Mouse (Mus musculus) NIH3T3 (cell line): ENCODE data around the gene Rcsd1.

Experiments used
- DNase-seq: peaks from one replicate; pipeline ENCODE4 v3.0.0-alpha.2; 2012; ENCODE audit warnings: low read depth

Rcsd1 gene

DNA sequence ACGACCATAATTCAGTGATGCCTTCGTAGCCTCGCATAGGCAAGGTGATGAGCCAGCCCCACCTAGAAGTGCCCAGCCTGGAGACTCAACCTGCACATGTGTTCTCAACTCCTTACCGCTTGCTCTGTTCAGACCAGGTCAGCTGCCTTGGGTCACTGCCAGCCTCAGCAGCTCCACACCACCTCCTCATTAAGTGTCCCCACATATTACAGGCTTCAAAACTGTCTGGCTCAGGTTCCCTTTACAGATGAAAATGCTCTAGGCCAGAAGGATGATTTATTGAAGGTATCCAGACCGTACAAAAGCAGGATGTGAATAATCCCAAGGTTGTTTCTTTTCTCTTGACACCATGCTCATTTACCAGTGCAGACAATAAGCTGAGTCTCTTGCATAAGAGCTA lies 83.7 kb downstream of the Rcsd1 start:
- DNase-seq, result no peak

DNA sequence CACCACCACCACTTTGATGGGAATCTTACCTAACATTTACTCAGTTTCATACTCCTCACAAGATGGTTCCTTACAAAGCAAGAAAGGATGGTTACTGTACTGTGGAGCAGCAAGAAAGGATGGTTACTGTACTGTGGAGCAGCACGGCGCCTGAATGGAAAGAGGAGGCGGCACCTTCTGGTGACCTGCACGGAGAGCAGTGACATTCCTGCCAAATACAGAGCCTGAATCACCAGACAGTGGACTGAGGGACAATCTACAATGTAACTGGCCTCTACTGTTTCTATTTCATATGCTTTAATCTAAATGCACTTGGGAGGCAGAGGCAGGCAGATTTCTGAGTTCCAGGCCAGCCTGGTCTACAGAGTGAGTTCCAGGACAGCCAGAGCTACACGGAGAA lies 84.5 kb downstream of the Rcsd1 start:
- no peak for DNase-seq

DNA sequence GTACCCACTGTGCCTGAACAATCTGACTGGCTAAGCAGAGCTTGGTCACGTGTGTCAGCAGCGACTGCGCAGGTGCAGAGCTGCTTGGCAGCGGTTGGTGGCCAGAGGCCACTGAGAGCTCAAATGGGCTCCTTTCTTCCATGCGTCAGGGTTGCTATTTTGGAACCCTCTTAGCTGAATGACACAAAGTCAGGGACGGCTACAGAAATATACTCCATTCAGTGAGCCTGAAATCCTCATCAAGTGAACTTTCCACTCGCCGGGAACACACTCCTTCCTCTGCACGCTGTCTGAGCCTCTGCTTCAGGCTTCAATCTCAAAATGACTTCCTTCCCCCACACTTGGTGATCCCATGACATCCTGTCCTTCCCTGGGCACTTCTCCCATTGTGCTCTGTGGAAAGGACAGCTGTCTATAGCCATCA lies 91.3 kb downstream of the Rcsd1 start:
- DNase-seq, result no peak

DNA sequence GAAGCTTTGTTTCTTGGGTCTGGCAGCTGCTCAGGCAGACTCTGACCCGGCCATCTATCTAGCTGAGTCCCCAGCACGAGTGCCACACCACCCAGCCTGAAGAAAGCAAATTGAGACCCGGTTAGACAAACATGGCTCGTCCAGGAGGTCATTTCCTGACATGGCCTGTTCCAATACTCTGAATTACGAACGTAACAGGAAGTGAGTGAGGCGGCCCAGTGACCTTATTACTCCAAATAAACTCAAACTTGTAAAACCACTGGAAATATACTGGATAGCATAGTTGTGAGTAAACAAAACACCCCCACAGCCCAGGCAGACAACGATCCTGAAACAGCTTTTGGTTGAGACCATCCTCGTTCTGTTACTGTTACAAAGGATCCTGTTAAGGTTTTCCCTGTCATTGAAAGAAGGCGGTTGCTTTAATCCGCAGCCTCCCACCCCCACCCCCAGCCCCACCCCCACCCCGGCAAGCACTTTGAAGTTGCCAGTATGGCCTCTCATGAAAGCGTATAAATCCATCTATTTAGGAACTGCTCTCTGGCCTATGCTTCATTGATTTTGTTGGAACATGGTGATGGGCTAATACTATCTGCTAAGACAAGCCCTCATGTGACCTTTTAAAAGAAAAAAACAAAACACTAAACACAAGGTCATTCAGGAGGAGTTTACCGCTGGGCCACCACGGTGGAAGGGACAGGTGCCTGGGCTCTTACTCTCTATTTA lies 92.2 kb downstream of the Rcsd1 start:
- DNase-seq, result no peak

DNA sequence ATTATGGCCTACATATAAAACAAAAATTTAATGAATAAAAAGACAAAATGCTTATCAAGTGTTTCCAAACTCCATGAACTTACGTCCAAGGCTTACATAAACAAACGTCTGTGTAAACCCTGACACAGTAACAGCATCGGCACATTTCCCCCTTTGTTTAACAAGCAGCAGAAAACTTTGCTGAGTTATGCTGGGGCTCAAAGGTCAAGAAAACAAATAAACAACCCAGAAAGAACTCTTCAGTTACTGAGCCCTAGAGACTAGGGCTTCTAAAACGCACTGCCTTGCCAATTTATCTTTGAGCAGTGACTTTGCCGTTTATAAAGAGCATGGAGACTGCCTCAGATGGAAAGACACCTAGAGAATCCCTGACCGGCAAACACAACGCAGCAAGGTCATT lies 92.9 kb downstream of the Rcsd1 start:
- no peak for DNase-seq

DNA sequence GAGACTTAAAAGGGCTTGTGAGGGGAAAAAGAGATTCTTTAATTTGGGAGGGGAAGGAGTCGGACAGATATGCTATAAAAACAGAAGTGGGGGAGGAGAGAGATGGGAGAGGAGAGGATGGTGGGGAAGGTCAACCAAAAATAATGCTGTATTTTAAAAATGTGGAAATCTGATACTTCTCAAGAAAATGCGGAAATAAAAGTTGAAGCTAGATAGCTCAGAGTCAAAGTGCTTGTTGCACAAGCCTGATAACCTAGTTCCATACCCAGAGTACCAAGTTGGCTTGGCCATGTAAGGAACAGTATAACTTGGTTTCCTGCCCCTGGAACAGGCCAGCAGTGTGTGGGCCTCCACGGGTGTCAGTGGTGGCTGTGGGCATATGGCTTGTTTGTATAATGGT lies 94.8 kb downstream of the Rcsd1 start:
- no peak for DNase-seq

DNA sequence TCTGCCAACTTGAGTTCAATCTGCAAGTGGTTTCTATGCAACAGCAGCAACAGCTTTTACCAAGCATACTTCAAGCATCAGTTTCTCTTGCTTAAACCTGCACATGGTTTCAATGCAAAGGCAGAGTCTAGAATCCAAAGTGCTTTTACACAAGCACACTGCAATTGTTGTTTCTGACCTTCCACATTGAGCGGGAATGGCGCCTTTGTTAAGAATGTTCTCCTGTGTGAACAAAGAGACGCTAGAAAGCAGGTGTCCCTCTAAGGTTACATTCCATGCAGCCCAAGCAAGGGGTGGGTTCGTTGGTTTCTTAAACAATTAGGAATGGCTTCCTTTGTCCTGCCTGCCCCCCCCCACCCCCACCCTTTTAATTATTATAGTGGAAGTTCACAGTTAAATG lies 95.6 kb downstream of the Rcsd1 start:
- no peak for DNase-seq

DNA sequence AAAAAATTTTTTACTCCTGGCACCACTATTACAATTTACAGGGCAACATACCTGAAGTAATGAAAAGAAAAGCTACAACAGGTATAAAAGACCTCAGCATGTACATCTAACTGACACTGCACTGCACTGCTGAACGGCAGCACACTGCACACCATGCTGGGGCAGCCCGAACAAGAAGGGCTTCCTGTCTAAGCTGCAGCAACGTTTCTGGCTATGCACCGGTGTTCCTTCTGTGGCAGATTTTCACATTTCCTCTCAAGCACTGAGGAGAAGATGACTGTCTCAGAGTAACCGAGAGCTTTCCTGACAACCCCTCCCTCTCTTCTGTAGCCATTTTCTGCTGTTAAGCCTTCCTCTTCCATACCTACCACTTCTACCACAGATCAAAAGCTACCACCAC lies 96.8 kb downstream of the Rcsd1 start:
- no peak for DNase-seq

DNA sequence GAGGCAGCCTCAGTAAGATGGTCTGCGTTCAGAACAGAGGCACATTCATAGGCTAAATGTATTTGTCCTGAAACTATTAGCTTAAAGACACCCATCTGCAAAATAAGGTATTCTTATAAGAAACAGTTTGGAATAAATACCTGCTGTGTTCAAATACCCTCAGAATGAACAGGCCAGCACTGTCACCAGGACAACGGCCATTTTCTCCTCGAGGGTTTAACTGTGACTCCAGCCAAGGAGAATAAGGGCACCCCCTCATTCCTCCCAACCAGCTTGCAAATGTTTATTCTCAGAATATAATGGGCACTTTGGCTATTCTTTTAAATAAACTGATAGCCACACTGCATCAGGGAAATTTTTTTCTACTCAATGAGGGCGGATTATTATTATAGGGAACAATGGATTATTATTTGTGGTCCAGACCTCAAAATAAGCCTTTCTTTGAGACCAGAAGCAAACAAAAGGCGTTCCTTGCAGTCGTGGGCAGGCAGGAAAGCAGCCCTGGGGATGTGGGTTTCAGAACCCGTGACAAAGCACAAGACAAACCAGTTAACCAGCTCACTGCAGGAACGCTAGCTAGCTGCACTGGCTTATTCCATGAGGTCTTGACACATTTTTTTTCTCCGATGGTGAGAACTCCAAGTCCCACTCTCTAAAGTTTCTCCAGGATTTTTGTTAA lies 99.1 kb downstream of the Rcsd1 start:
- no peak for DNase-seq

DNA sequence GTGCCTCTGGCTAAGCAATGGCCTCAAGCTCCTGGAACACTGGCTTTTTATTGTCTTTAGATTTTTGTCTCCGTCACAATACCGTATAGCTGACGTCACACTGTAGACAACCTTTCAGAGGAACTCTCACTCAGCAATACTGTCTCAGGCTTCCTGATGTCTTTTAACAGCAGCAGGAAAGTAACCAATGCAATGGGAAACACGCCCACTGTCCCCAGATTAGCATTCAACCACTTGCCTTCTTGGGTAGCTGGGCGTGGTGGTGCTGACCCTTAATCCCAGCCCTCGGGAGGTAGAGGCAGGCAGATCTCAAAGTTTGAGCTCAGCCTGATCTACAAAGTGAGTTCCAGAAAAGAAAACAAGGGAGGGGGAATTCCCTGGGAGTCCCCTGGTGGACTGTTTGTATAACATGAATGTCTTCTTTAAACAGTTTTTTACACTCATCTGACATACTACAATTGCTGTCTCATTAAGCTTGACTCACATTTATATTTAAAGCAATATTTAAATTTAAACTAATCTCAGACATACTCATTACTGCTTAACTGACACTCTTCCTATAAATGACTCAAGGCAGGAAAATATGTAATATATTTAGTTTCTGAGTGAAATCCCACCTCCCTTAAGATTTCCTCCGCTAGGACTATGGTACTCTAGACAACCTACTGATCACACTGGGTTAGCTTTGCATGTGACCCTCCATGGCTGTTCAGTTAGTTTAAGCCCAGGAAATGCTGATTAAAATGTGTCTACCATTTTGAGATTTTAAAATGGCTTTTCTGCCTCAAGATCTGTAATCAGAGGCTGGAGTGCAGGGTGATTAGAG lies 99.8 kb downstream of the Rcsd1 start:
- no peak for DNase-seq

DNA sequence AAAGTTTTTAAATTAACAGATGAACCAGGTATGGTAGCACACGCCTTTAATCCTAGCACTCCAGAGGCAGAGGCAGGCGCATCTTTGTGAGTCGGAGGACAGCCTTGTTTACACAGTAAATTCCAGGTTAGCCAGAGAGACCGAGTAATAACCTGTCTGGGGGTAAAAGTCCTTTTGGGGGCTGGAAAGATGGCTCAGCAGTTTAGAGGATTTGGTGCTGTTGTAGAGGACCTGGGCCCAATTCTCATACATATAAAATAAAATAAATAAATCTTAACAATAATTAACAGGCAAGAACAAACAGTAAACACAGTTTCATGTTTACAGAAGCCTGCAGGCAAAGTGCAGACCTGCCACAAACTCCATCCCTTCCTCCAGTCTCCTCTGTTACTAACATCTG lies 100.7 kb downstream of the Rcsd1 start:
- no peak for DNase-seq

DNA sequence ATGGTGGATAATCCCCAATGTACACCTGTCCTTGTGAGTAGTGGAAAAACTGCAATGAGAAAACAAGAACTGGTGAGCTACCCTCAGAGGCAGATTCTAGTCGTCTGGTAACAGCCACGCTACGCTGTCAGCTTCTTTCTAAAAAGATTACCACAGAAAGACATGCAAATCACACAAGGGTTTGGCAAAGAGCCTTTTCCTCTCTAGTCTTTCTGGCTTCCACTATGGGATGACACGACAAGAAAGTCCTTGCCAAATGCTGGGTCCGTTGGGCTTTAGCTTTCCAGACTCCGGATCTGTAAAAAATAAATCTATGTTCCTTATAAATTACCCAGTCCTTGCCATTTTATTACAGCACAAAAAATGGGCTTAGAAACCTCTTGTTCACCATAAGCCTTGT lies 103.8 kb downstream of the Rcsd1 start:
- DNase-seq, result no peak

DNA sequence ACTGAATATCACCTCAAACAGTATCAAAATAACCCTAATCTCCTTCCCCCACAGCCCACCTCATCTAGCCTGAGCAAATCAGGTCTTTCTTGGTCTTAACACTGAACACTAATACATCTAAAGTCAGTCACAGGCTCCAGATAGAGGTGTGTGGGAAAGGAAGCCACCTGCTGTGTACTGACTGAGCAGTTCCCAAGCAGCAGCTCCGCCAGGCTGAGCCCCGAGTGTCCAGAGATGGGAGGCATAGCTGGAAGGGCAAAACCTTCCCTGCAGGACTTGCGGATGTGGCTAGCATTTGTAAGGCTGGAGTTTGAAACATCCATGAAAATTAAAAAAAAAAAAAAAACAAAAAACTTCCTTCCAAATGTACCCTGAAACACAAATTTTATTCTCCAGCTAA lies 104.4 kb downstream of the Rcsd1 start:
- no peak for DNase-seq

DNA sequence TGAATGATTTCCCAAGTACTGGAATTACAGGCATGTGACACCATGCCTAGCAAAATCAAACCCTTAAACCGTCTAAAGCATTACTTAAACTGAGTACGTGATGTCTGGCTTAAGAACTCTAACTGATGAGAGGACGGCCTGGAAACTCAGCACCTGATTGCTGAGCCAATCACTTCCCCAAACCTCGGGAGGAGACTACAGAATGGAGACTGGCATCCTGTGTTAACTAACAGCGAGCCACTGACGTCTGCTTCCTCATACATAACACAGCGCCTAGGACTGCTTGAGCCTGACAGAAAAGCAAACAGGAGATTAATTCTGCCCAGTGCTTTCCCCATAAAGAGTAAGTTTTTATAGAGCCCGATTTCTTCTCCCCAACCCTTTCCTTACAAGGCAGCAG lies 105.4 kb downstream of the Rcsd1 start:
- no peak for DNase-seq

DNA sequence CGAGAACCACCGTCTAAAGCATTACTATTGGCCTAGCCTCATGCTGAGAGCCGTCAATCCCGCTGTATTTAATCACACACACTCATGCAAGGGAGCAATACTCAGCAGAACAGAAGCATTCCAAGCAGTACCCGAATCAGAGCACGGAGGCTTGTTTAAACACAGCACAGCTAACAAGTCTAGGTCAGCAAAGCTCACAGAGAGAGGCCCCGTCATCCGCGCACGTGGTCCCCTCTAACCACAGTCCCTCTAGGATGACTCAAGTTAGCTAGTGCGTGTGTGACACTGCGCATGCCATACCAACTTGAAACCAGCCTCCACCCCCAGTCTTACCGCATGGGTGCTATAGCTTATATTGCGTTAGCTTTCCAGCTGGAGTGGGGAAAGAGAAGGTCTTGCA lies 106.3 kb downstream of the Rcsd1 start:
- DNase-seq, result no peak

DNA sequence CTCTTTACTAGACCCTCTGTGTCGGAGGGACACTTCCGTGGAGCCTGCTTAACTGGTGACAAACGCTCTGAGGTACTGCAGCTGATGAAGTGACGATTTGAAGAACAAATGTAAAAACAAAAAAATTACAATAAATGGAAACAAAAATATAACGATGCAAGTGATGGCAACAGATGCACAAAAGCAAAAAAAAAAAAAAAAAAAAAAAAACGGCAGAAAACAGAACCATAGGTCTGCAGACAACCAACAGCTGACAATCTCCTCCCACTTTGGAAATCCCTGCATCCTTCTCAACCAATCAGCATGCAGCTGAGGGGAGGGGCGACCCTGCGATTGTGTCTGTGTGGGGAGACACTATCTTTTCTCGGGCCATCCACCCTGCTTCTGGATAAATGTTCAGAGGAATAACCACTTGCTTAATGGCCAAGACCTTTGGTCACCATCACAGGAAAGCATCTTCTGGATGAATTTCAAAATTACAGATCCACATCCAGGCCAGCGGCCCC lies 107.7 kb downstream of the Rcsd1 start:
- DNase-seq, result no peak
